Mouse (Mus musculus) MN1 (cell line): Measurements from ENCODE around the gene C1s1.
"Not testable (repeated sequence)": the region's sequence is repeated elsewhere in the genome, so short reads cannot be mapped to it uniquely, and the experiment has no call there.

Experiments
- DNase-seq: peaks from one replicate; pipeline ENCODE4 v3.0.0-alpha.2; 2016; ENCODE audit warnings: low spot score

C1s1 gene

DNA sequence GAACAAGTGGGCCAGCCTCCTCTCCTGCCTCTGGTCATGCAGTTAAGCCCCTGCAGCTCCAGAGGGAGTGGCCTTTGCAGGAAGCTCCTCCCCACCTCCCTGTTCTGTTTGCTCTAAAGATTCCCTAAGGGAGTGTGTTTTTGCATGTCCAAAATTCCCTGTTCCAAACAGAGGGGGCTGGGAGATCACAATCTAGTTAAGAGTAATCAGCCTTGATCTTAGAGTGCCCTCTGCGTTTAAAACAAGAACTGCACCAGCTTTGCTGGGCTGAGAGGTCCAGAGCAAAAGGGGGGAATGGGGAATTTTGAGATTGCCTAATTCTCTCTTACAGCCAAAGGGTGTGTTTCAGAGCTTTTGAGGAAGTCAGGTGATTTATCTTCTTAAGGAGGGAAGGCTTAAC lies at the start of gene C1s1:
TSS of gene C1s1 (minus strand) at position 76 of the 400 bp plus-strand sequence.
- DNase-seq, result not testable (repeated sequence)

- DNase-seq, result no peak
These were observed 46.6 kb upstream of the C1s1 start for GRCm38 (mm10) chr6:124588771-124589170.

- DNase-seq, result no peak
These were observed 44.1 kb upstream of the C1s1 start for GRCm38 (mm10) chr6:124586266-124586665.

- DNase-seq, result no peak
These were observed 43.6 kb upstream of the C1s1 start for GRCm38 (mm10) chr6:124585761-124586160.

GRCm38 (mm10) chr6:124584935-124585334 lies 42.8 kb upstream of the C1s1 start:
- no peak for DNase-seq

DNA sequence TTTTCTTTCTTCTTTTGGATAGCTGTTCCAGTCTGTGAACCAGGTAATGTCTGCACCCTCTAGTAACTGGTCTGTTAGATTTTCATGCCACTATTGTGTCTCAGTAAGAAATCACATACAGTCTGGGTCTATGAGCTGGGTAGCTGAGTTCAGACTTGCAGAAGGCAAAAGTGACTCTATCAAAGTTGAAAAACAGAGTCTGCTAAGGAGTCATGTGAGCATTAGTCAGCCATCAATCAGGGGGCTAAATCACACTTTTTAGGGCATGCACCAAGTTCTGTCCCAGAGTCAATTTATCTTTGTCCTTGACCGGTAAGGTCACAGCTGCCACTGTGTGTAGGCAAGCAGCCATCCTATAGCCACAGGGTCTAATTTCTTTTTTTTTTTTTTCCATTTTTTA lies 40.1 kb upstream of the C1s1 start:
- DNase-seq, result no peak

- DNase-seq, result not testable (repeated sequence)
These were observed 38.0 kb upstream of the C1s1 start for GRCm38 (mm10) chr6:124580155-124580554.

DNA sequence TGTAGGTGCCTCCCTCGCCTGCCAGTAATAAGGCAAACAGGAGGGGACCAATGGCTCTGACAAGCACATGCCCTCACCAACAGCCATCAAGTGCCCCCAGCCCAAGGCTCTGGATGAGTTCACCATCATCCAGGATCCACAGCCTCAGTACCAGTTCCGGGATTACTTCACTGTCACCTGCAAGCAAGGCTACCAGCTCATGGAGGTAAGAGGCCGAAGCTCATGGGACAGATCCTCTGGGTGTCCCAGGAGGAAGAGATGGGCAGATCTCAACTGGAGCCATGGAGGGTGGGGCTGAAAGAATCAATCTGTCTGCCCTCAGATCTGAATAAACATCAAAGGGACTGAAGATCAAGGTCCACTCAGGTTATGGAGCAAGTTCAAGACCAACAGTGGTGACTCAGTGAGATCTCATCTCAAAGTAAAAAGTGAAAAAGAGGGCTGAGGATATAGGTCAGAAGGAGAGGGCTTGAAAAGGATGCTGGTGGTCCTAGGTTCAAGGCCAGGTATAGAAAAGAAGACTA lies 33.1 kb upstream of the C1s1 start:
- DNase-seq, result not testable (repeated sequence)

- peak; percentile 63 for DNase-seq
These were observed 27.9 kb upstream of the C1s1 start, which contains the start of gene C1rb for GRCm38 (mm10) chr6:124570026-124570425. C1rb (plus strand) TSS chr6:124570294.

- DNase-seq, result not testable (repeated sequence)
These were observed 19.5 kb upstream of the C1s1 start for GRCm38 (mm10) chr6:124561611-124562010.

DNA sequence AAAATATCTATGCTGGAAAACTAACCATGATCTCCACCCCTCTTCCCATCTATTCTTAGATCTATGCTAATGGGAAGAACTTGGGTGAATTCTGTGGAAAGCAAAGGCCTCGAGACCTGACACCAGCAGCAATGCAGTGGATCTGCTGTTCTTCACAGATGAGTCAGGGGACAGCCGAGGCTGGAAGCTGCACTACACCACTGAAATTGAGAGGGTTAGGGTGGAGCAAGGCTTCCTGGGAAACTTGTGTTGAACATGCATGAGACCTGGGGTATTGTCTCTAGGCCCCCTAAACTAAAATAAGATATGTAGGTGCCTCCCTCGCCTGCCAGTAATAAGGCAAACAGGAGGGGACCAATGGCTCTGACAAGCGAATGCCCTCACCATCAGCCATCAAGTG lies 19.0 kb upstream of the C1s1 start:
- not testable (repeated sequence) for DNase-seq

DNA sequence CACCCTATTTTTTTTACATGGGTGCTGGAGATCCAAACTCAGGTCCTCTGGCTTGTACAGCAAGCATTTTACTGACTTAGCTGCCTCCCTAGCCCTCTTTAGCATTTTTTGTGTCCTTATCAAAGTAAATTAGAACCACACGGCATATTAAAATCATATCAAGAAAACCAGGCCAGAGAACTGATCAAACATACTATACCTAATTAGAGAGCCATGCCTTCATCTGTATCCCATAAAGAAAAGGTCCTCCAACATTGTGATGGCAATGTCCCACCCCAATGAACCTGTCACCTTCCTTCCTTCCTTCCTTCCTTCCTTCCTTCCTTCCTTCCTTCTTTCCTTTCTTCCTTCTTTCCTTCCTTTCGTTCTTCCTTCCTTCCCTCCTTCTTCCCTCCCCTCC lies 13.8 kb upstream of the C1s1 start:
- not testable (repeated sequence) for DNase-seq

DNA sequence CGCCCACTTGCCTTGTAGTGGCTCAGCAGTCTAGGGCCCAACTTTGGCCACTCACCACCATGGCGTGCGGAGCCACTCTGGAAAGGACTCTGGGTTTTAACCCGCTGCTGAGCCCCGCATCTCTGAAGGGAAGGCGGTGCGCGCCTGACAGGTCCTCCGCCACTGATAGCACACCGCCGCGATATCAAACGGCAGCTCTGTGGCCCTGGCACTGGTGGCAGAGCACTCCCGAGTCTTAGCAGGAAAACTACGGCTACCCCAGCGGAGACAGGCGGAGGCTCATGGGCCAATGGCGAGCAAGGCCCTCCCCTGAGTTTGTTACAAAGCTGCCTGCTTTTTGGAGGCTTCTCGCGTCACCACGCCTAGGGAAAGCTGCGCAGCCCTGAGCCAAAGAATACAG lies 10.6 kb upstream of the C1s1 start:
- no peak for DNase-seq

DNA sequence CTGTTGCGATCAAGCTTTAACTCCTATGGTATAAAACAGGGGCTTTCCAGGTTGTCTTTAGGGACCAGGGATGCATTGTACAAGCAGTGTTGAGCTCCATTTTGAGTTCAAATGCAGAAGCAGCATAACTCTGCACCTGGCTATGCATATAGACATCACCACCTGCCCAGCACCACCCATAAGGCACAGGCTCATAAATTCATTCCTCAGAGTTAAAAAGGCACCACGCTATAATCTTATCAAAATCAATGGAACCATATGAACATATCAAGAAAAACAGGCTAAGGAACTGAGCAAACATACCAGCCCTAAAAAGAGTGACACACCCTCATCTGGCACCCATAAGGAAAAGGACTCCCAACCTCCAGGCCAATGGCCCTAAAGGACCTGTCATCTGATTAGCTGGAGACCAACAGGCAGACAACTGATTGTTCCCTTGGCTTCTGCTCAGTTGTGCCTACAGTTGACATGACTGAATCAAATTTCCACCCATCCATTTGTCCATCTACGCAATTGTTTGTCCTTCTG lies 6.9 kb upstream of the C1s1 start:
- no peak for DNase-seq

DNA sequence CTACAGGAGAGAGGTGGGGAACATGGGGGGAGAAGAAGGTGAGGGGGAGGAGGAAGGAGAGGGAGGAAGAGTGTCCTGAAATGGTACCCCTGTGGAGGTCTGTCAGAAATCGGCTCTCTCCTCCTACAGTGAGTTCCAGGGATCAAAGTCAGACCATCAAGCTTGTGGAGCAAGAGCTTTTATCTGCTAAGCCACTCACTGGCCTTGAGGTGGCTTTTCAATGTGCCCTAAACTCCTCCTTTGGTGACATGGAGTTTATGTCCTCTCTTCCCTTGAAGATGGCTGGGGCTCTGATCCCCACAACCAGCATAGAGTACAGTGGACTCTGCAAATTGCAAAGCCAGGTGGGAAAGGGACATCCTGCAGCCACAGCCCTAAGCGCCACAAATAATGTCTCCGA lies 5.8 kb upstream of the C1s1 start:
- DNase-seq, result not testable (repeated sequence)

GRCm38 (mm10) chr6:124545425-124545824 lies 3.3 kb upstream of the C1s1 start:
- DNase-seq, result no peak

DNA sequence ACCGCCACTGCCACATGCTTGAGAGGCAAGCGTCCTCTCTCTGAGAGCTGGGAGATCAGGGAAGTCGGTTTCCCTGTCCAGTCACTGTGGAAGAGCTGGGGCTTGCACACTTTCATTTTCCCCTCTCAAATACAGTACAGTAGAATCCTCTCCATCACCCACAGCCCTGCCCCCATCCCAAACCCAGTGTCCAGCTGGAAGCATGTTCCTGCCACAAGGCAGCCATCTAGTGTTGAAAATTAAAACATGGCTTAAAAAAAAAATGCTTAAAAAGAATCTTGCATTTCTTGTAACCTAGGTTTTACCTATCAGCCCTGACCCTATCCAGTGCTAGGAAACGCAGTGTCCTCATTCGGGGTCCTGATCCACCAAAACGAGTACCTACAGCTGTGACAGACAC lies 2.3 kb upstream of the C1s1 start:
- no peak for DNase-seq

DNA sequence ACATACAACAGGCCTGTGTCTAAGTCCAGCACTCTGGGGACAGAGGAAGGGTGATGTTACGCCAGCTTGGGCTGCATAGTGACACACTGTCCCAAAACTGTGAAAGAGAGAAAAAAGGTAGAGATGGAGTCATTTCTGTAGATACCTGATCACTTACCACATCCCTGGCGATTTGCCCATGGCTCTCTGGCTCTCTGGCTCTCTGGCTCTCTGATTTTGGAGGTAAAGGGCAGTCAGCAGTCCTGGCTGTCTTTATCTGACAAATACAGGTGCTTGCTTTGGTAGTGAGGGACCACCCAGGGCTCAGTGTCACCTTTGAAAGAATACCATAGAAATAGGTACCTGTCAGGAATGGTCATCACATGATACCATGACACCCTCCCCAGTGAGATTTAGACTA lies 983 bp downstream of the C1s1 start:
- not testable (repeated sequence) for DNase-seq

- not testable (repeated sequence) for DNase-seq
These were observed 5.9 kb downstream of the C1s1 start for GRCm38 (mm10) chr6:124536125-124536829.

GRCm38 (mm10) chr6:124531077-124531476 lies 11.1 kb downstream of the C1s1 start:
- DNase-seq, result no peak

- no peak for DNase-seq
These were observed 14.3 kb downstream of the C1s1 start for GRCm38 (mm10) chr6:124527881-124528280.

- DNase-seq, result not testable (repeated sequence)
These were observed 20.1 kb downstream of the C1s1 start for GRCm38 (mm10) chr6:124522082-124522481.

- not testable (repeated sequence) for DNase-seq
These were observed 24.4 kb downstream of the C1s1 start for GRCm38 (mm10) chr6:124517733-124518132.
